Mouse (Mus musculus): Measurements from ENCODE around the gene C130050O18Rik. TPM values are rescaled to one million over a fixed set of nuclear protein-coding genes. Genes with fewer than 3 reads are reported as not detected.

C130050O18Rik gene
- polyA plus RNA-seq, 1 experiment from 2014 or later: 0.20 TPM

GRCm38 (mm10) chr5:139438440-139438839 is 33.4 kb downstream of the C130050O18Rik start:
- H3K36me3 ChIP-seq: no peaks in the 10 kb centered on the region

DNA sequence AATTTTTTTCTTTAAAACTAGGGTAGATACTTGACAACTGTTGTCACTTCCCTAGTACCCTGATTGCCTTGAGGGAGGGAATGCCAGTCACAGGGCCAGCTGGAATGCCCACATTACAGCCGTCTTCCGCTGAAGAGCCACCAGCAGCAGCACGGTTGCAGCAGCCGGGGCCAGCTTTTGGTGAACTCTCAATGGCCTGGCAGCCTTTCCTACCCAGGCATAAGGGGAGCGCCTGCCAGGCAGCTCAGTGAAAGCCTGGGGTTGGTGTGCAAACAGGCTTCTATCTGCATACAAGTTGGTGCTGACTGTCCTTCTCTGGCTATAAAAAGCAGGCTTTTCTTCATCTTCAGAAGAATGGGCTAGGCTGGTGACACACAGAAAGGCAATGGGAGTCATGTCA is 35.4 kb downstream of the C130050O18Rik start:
- Histone ChIP-seq H3K9me3 (no peaks in the 10 kb centered on the region), H3K4me1 (peaks cover 27% of the 10 kb centered on the region), H3K36me3 (no peaks in the 10 kb centered on the region), H3K4me3 (no peak overlapping the region), H3K9ac (replicated peaks) (no peak overlapping the region), H3K27me3 (no peaks in the 10 kb centered on the region), H3K4me2 (replicated peaks) (no peak overlapping the region), H3K27ac (replicated peaks) (no peak overlapping the region)
- ATAC-seq (replicated peaks): no peak
- 58% methylated on average over 5 of the region's 5 CpGs for WGBS

More at GRCm38 (mm10) chr5:139438440-139438839, 33.4 kb downstream of the C130050O18Rik start:
- no peak overlapping the region for H3K4me3 ChIP-seq
- ATAC-seq (replicated peaks): no peak
- no peaks in the 10 kb centered on the region for H3K27me3 ChIP-seq
- WGBS: 42% methylated on average over 12 of the region's 12 CpGs
- H3K9me3 ChIP-seq: no peaks in the 10 kb centered on the region
- H3K27ac ChIP-seq (replicated peaks): peak overlapping the region; percentile 16
- no peak overlapping the region for H3K4me2 ChIP-seq (replicated peaks)
- H3K4me1 ChIP-seq: peaks cover 46% of the 10 kb centered on the region
- no peak overlapping the region for H3K9ac ChIP-seq (replicated peaks)

DNA sequence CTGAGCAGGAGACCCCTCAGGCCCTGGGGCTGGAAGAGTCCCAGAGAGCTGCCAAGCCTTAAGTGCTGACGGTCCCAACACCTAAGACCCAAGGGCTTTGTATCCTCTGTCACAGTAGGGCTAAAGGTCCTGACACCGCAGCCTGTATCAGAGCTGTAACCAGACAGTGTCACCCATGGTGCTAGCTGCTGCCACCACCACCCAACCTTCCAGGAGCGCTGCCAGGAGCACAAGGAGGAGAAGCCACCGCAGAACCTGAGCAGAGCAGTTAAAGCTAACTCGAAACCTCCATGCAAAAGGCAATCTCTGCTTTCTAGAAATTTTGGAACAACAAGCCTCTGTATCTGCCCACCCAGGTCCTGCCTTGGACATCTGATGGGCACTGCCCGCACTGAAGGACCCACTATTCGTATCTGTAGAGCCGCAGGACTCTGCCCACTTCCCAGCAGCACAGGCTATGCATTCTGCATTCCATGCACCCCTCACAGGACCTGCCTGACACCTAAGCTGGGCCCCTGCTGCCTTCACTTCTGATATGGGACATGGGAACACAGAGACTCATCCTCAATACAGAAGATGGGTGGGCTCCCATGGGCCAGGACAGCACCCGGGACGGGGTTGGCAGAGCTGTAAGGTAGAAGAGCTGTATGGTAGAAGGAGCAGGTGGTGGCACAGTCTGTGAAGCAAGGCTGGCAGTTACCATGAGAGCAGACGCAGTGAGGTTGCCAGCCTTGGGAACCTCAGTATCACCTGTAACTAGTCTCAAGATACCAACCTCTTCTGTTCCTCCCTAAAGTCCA is 36.0 kb downstream of the C130050O18Rik start:
- Histone ChIP-seq H3K4me2 (replicated peaks) (no peak overlapping the region), H3K36me3 (no peaks in the 10 kb centered on the region), H3K9me3 (no peaks in the 10 kb centered on the region), H3K27ac (replicated peaks) (no peak overlapping the region), H3K4me1 (peaks cover 21% of the 10 kb centered on the region), H3K4me3 (no peak overlapping the region), H3K27me3 (no peaks in the 10 kb centered on the region), H3K9ac (replicated peaks) (no peak overlapping the region)
- ATAC-seq (replicated peaks): no peak
- 89% methylated on average over 11 of the region's 11 CpGs for WGBS

DNA sequence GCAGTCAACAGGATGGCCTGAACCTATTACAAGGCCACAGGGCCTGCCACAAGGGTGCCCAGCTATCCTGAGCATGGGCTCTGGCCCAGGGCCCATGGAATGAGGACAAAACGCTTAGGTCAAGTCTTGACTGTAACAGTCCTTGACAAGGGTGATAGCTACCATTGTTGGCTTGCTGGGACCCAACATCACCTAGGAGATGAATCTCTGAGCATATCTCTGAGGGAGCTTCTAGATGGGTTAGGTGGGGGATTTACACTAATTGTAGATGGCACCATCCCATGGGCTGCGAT is 36.6 kb downstream of the C130050O18Rik start:
- Histone ChIP-seq H3K9ac (replicated peaks) (no peak overlapping the region), H3K27me3 (no peaks in the 10 kb centered on the region), H3K9me3 (no peaks in the 10 kb centered on the region), H3K4me2 (replicated peaks) (no peak overlapping the region), H3K4me3 (no peak overlapping the region), H3K27ac (replicated peaks) (peak overlapping the region; percentile 33; the same call in 1 of the 2 replicates), H3K4me1 (peaks cover 21% of the 10 kb centered on the region), H3K36me3 (no peaks in the 10 kb centered on the region)
- no peak for ATAC-seq (replicated peaks)
- 97% methylated on average over 2 of the region's 2 CpGs for WGBS

- ATAC-seq (replicated peaks): no peak
- Histone ChIP-seq H3K9me3 (no peaks in the 10 kb centered on the region), H3K36me3 (no peaks in the 10 kb centered on the region), H3K9ac (replicated peaks) (no peak overlapping the region), H3K4me3 (no peak overlapping the region), H3K4me2 (replicated peaks) (no peak overlapping the region), H3K27me3 (no peaks in the 10 kb centered on the region), H3K4me1 (peaks cover 21% of the 10 kb centered on the region), H3K27ac (replicated peaks) (peak overlapping the region; percentile 49; the same call in 1 of the 2 replicates)
- 88% methylated on average over 12 of the region's 12 CpGs for WGBS
Measured at GRCm38 (mm10) chr5:139442428-139442827, 37.3 kb downstream of the C130050O18Rik start.

- WGBS: 79% methylated on average over 4 of the region's 4 CpGs
- Histone ChIP-seq H3K4me2 (replicated peaks) (no peak overlapping the region), H3K27ac (replicated peaks) (peak overlapping the region; percentile 49; the same call in 1 of the 2 replicates), H3K9me3 (no peaks in the 10 kb centered on the region), H3K4me1 (peaks cover 19% of the 10 kb centered on the region), H3K27me3 (no peaks in the 10 kb centered on the region), H3K36me3 (no peaks in the 10 kb centered on the region), H3K9ac (replicated peaks) (no peak overlapping the region), H3K4me3 (no peak overlapping the region)
- ATAC-seq (replicated peaks): no peak
Measured at GRCm38 (mm10) chr5:139442962-139443361, 37.9 kb downstream of the C130050O18Rik start.

DNA sequence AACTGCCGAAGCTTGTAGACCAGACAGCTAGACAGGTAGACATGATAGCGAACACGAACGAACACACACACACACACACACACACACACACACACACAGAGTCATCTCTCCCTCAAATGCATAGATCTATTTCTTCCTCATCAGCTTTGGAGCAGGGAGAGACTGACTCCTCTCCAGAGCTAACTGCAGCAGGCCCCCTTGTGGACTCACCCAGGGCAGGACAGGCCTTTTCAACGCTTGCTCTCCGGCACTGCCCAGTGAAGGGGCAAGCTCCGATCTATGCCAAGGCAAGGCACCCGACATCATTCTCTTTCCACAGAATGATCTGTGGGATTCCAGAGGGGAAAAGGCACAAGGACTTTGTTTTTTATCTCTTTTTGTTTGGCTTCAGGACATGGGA is 40.2 kb downstream of the C130050O18Rik start:
- H3K9me3 ChIP-seq: no peaks in the 10 kb centered on the region
- no peak overlapping the region for H3K4me3 ChIP-seq
- no peak overlapping the region for H3K4me2 ChIP-seq (replicated peaks)
- WGBS: 88% methylated on average over 8 of the region's 8 CpGs
- H3K36me3 ChIP-seq: no peaks in the 10 kb centered on the region
- no peaks in the 10 kb centered on the region for H3K27me3 ChIP-seq
- H3K9ac ChIP-seq (replicated peaks): no peak overlapping the region
- ATAC-seq (replicated peaks): no peak
- H3K4me1 ChIP-seq: peaks cover 21% of the 10 kb centered on the region
- H3K27ac ChIP-seq (replicated peaks): no peak overlapping the region

DNA sequence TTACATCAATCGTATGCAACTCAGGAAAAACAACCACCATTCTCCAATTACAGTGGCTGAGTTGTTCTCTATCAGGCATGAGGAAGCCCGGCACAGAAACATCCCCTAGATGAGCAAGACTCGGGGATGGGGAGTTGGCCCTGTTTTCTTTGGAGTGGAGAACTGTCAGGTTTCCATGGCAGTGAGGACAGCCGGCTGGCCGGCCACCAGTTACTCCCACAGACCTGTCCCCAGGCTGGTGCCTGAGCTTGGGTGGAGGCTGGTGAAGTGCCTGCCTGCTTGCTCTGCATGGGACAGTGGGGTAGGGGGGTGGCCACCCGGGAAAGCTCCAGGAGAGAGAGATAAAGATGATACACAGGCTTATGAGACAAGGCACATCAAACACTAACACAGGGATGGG is 42.9 kb downstream of the C130050O18Rik start:
- 75% methylated on average over 6 of the region's 6 CpGs for WGBS
- no peak overlapping the region for H3K9ac ChIP-seq (replicated peaks)
- no peak for ATAC-seq (replicated peaks)
- no peaks in the 10 kb centered on the region for H3K36me3 ChIP-seq
- peaks cover 13% of the 10 kb centered on the region for H3K4me1 ChIP-seq
- H3K4me2 ChIP-seq (replicated peaks): no peak overlapping the region
- H3K4me3 ChIP-seq: no peak overlapping the region
- H3K9me3 ChIP-seq: no peaks in the 10 kb centered on the region
- H3K27ac ChIP-seq (replicated peaks): no peak overlapping the region
- no peaks in the 10 kb centered on the region for H3K27me3 ChIP-seq

- H3K9me3 ChIP-seq: no peaks in the 10 kb centered on the region
- H3K27me3 ChIP-seq: no peaks in the 10 kb centered on the region
- H3K27ac ChIP-seq (replicated peaks): peak overlapping the region; percentile 21; the same call in 1 of the 2 replicates
- ATAC-seq (replicated peaks): no peak
- no peak overlapping the region for H3K4me3 ChIP-seq
- no peak overlapping the region for H3K4me2 ChIP-seq (replicated peaks)
- no peak overlapping the region for H3K9ac ChIP-seq (replicated peaks)
- no peaks in the 10 kb centered on the region; the same call in 1 of the 2 replicates for H3K36me3 ChIP-seq
- peaks cover 13% of the 10 kb centered on the region for H3K4me1 ChIP-seq
- WGBS: 42% methylated on average over 5 of the region's 5 CpGs
Measured at GRCm38 (mm10) chr5:139449161-139449791, 44.2 kb downstream of the C130050O18Rik start.

GRCm38 (mm10) chr5:139449926-139450325 is 44.8 kb downstream of the C130050O18Rik start:
- H3K4me1 ChIP-seq: peaks cover 13% of the 10 kb centered on the region
- no peak for ATAC-seq (replicated peaks)

DNA sequence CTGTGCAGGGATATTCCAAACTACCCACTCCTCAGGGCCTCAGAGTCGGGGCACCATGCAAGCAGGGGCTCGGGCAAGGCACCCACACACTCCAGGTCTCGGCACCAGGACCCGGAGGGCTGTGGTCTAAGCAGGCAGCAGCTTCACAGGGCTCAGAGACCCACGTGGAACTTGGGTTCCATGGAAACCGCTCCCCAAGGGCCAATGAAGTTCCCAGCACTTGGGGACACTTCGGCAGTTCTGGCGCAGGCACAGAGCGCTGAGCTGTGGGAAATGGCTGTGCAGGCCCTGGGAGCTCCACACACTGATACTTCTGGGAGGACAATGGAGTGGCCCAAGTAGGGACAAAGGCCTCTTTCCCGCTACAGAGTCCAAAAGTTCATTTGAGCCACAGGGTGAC is 48.0 kb downstream of the C130050O18Rik start:
- WGBS: 90% methylated on average over 10 of the region's 10 CpGs
- H3K4me3 ChIP-seq: no peak overlapping the region
- no peak overlapping the region for H3K27ac ChIP-seq (replicated peaks)
- no peak overlapping the region for H3K9ac ChIP-seq (replicated peaks)
- no peak for ATAC-seq (replicated peaks)
- no peaks in the 10 kb centered on the region for H3K27me3 ChIP-seq
- H3K4me1 ChIP-seq: peaks cover 13% of the 10 kb centered on the region
- no peak overlapping the region for H3K4me2 ChIP-seq (replicated peaks)
- H3K9me3 ChIP-seq: no peaks in the 10 kb centered on the region
- H3K36me3 ChIP-seq: peaks cover 4% of the 10 kb centered on the region

More at GRCm38 (mm10) chr5:139449926-139450325, 44.8 kb downstream of the C130050O18Rik start:
- no peaks in the 10 kb centered on the region for H3K27me3 ChIP-seq
- H3K9me3 ChIP-seq: no peaks in the 10 kb centered on the region
- peak overlapping the region; percentile 21; the same call in 1 of the 2 replicates for H3K27ac ChIP-seq (replicated peaks)
- no peak overlapping the region for H3K4me3 ChIP-seq
- 57% methylated on average over 4 of the region's 4 CpGs for WGBS
- no peaks in the 10 kb centered on the region; the same call in none of the 2 replicates for H3K36me3 ChIP-seq
- 0 out of 2 replicates have a peak overlapping the region, but pooled peaks have one; percentile 20 for H3K9ac ChIP-seq (replicated peaks)
- H3K4me2 ChIP-seq (replicated peaks): no peak overlapping the region

DNA sequence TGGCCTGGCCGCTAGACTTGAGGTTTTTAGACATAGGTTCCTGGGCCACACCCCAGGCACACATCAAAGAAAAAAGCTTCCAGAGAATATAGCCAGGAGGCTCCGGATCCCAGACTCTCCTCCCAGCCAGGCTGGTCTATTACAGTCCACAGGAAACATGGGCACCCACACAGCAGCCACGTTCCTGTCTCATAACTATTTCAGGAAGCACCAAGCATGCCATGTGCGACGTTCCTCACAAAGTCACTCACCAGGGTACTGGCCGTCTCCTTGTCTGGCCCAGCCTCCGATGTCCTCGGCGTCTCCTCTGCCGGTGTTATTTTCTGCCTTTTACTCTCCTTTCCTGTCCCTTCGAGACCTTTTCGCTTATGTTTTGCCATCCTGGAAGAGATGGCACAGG is 50.1 kb downstream of the C130050O18Rik start:
- 94% methylated on average over 12 of the region's 12 CpGs for WGBS
- H3K4me1 ChIP-seq: peaks cover 14% of the 10 kb centered on the region
- H3K4me2 ChIP-seq (replicated peaks): no peak overlapping the region
- no peaks in the 10 kb centered on the region for H3K27me3 ChIP-seq
- H3K27ac ChIP-seq (replicated peaks): no peak overlapping the region
- no peak overlapping the region for H3K9ac ChIP-seq (replicated peaks)
- no peak for ATAC-seq (replicated peaks)
- H3K4me3 ChIP-seq: no peak overlapping the region
- peaks cover 4% of the 10 kb centered on the region for H3K36me3 ChIP-seq
- no peaks in the 10 kb centered on the region for H3K9me3 ChIP-seq

Data from forebrain, embryonic 15.5 days (tissue).